ENCODE assay signal across 8 mouse cellular contexts in the genomic region with DNA sequence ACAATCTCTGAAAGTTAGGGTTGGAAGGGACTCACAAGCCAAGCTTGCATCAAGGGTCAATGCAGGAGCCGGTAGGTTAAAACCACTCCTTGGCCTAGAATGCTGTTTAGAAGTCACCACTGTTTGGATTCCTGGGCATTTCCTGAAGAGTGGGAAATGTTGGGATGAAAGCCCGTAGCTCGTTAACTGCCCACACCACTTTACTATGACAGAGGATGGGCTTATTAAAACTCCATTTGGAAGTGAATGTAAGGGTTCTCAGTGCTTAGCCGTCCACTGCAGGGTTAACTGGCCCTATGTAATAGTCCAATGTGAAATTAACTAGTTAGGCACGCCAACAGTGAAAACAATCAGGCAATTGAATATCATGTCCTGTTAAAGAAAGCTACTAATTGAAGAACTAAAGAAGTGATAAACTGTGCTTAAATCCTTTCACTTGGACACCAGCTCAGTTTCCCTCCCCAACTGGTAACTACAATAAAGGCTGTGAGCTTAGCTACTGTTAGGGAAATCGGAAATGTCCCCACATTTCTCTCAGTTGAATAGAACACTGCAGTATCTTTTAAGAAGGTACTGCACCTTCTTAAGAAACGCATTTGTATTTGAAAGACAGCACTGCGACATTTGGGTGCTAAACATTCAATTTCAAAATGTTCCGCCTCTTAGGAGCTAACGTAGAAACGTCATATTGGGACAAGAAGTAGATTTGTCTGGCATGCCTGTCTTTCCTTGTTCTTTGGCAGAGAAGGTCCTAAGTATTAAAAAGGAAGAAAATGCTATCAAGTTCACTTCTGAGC. TPM values are rescaled to one million over a fixed set of nuclear protein-coding genes. Genes with fewer than 3 reads are reported as not detected.
DNase-seq lines count a peak whose midpoint lies in the region; ATAC-seq lines count a peak whose summit lies in the region.

No protein-coding gene starts in this region.

- H3K36me3 ChIP-seq in lung, embryonic 16.5 days (ENCODE audit: control insufficient read depth, insufficient read depth, low read length), result no peaks in the 10 kb centered on the region
- H3K36me3 ChIP-seq in forebrain, embryonic 13.5 days (ENCODE audit: poor library complexity, severe bottlenecking), result no peaks in the 10 kb centered on the region
- no peaks in the 10 kb centered on the region for H3K36me3 ChIP-seq in limb, embryonic 11.5 days (ENCODE audit: control insufficient read depth, insufficient read depth, low read length)
- H3K36me3 ChIP-seq in neural tube, embryonic 15.5 days, result no peaks in the 10 kb centered on the region

- H3K4me1 ChIP-seq in lung, embryonic 16.5 days (replicated peaks; ENCODE audit: control insufficient read depth, insufficient read depth, low read length), result peaks cover 19% of the 10 kb centered on the region
- peaks cover 14% of the 10 kb centered on the region for H3K4me1 ChIP-seq in forebrain, embryonic 13.5 days
- no peaks in the 10 kb centered on the region for H3K4me1 ChIP-seq in limb, embryonic 11.5 days (ENCODE audit: control insufficient read depth, insufficient read depth, low read length)
- H3K4me1 ChIP-seq in neural tube, embryonic 15.5 days, result peaks cover 13% of the 10 kb centered on the region

- H3K9ac ChIP-seq in lung, embryonic 16.5 days (ENCODE audit: low read length), result peak overlapping the region; percentile 79
- H3K9ac ChIP-seq in forebrain, embryonic 13.5 days, result no peak overlapping the region
- no peak overlapping the region for H3K9ac ChIP-seq in limb, embryonic 11.5 days (ENCODE audit: low read length)
- H3K9ac ChIP-seq in neural tube, embryonic 15.5 days (replicated peaks), result 0 out of 2 replicates have a peak overlapping the region, but pooled peaks have one; percentile 40

- no peaks in the 10 kb centered on the region for H3K27me3 ChIP-seq in lung, embryonic 16.5 days (ENCODE audit: control insufficient read depth, insufficient read depth, low read depth, low read length)
- H3K27me3 ChIP-seq in forebrain, embryonic 13.5 days, result peaks cover 14% of the 10 kb centered on the region
- no peaks in the 10 kb centered on the region for H3K27me3 ChIP-seq in limb, embryonic 11.5 days (ENCODE audit: control insufficient read depth, insufficient read depth, low read length)
- peaks cover 25% of the 10 kb centered on the region for H3K27me3 ChIP-seq in neural tube, embryonic 15.5 days (replicated peaks)

- H3K27ac ChIP-seq in lung, embryonic 16.5 days (ENCODE audit: low read length), result peak overlapping the region; percentile 97
- no peak overlapping the region for H3K27ac ChIP-seq in forebrain, embryonic 13.5 days
- H3K27ac ChIP-seq in limb, embryonic 11.5 days (replicated peaks; ENCODE audit: low read depth, low read length), result no peak overlapping the region
- peak overlapping the region; percentile 69; the same call in 1 of the 2 replicates for H3K27ac ChIP-seq in neural tube, embryonic 15.5 days (replicated peaks)

- ATAC-seq in lung, embryonic 16.5 days (ENCODE audit: low read depth), result no peak
- no peak for ATAC-seq in forebrain, embryonic 13.5 days
- ATAC-seq in limb, embryonic 11.5 days (ENCODE audit: insufficient number of reproducible peaks, low FRiP score, low TSS enrichment, low read depth), result no peak
- ATAC-seq in neural tube, embryonic 15.5 days (ENCODE audit: low FRiP score), result no peak
- ATAC-seq in megakaryocyte-erythroid progenitor cell, adult 5-6 weeks (replicated peaks; ENCODE audit: low FRiP score, low TSS enrichment, poor library complexity, severe bottlenecking), result no peak

- peak overlapping the region; percentile 67 for H3K4me3 ChIP-seq in lung, embryonic 16.5 days (ENCODE audit: low read length)
- H3K4me3 ChIP-seq in forebrain, embryonic 13.5 days, result peak overlapping the region; percentile 45
- peak overlapping the region; percentile 45; the same call in 1 of the 2 replicates for H3K4me3 ChIP-seq in limb, embryonic 11.5 days (ENCODE audit: low read depth, low read length)
- H3K4me3 ChIP-seq in neural tube, embryonic 15.5 days (replicated peaks), result peak overlapping the region; percentile 53

- 29% methylated on average over 11 of the region's 11 CpGs for WGBS in lung, embryonic 16.5 days
- 17% methylated on average over 11 of the region's 11 CpGs for WGBS in forebrain, embryonic 13.5 days
- 23% methylated on average over 11 of the region's 11 CpGs for WGBS in limb, embryonic 11.5 days
- 23% methylated on average over 11 of the region's 11 CpGs for WGBS in neural tube, embryonic 15.5 days

- no peak for DNase-seq in lung, adult 18-20 months
- no peak for DNase-seq in limb, embryonic 11.5 days (ENCODE audit: low spot score)
- DNase-seq in adrenal gland, adult 8-10 months, result no peak
- DNase-seq in embryo, embryonic 11 days, result no peak

- peaks cover 3% of the 10 kb centered on the region; the same call in 1 of the 2 replicates for H3K9me3 ChIP-seq in lung, embryonic 16.5 days (ENCODE audit: control insufficient read depth, low read length)
- H3K9me3 ChIP-seq in forebrain, embryonic 13.5 days (replicated peaks), result no peaks in the 10 kb centered on the region
- no peaks in the 10 kb centered on the region for H3K9me3 ChIP-seq in limb, embryonic 11.5 days (ENCODE audit: control insufficient read depth, low read length)
- H3K9me3 ChIP-seq in neural tube, embryonic 15.5 days (replicated peaks), result no peaks in the 10 kb centered on the region

- peak overlapping the region; percentile 70 for H3K4me2 ChIP-seq in lung, embryonic 16.5 days (ENCODE audit: low read depth, low read length)
- peak overlapping the region; percentile 76 for H3K4me2 ChIP-seq in forebrain, embryonic 13.5 days
- H3K4me2 ChIP-seq in limb, embryonic 11.5 days (ENCODE audit: low read depth, severe bottlenecking), result peak overlapping the region; percentile 70; the same call in 1 of the 2 replicates
- peak overlapping the region; percentile 98 for H3K4me2 ChIP-seq in neural tube, embryonic 15.5 days

RNA-seq across cellular contexts. Expression of a gene that starts 1.1 kb away (rescaled TPM):
- polyA plus RNA-seq in lung, embryonic 16.5 days (2015; fragmentation: Nextera tagmentation; extraction: Ambion mirVana), result 6.5 and 7.6 TPM in 2 replicates
- 2.7 and 2.8 TPM in 2 replicates for polyA plus RNA-seq in forebrain, embryonic 13.5 days (2015; fragmentation: Nextera tagmentation; extraction: Ambion mirVana)
- polyA plus RNA-seq in limb, embryonic 11.5 days (2014; fragmentation: Nextera tagmentation; extraction: Ambion mirVana), result 2.2 and 4.2 TPM in 2 replicates
- 2.9 and 4.6 TPM in 2 replicates for polyA plus RNA-seq in neural tube, embryonic 15.5 days (2015; fragmentation: Nextera tagmentation; extraction: Ambion mirVana)
- total RNA-seq in adrenal gland, adult 8-10 months (2022), result 1 to 10 TPM; 4.4 to 10.0 (median 8.7) TPM
- 7.8 and 12.5 TPM in 2 replicates for total RNA-seq in megakaryocyte-erythroid progenitor cell, adult 5-6 weeks (2014; fragmentation: Nextera tagmentation)
- total RNA-seq in megakaryocyte-erythroid progenitor cell, adult 5-6 weeks (2017), result not detected in 2 replicates

RNA-seq across cellular contexts. Expression of a gene that starts 1.2 kb away (rescaled TPM):
- 36.9 and 37.4 TPM in 2 replicates for polyA plus RNA-seq in lung, embryonic 16.5 days (2015; fragmentation: Nextera tagmentation; extraction: Ambion mirVana)
- polyA plus RNA-seq in forebrain, embryonic 13.5 days (2015; fragmentation: Nextera tagmentation; extraction: Ambion mirVana), result 5.3 and 5.6 TPM in 2 replicates
- polyA plus RNA-seq in limb, embryonic 11.5 days (2014; fragmentation: Nextera tagmentation; extraction: Ambion mirVana), result 3.3 and 4.3 TPM in 2 replicates
- polyA plus RNA-seq in neural tube, embryonic 15.5 days (2015; fragmentation: Nextera tagmentation; extraction: Ambion mirVana), result 7.0 and 8.7 TPM in 2 replicates
- 10 to 100 TPM; 20.6 to 36.0 (median 29.8) TPM for total RNA-seq in adrenal gland, adult 8-10 months (2022)
- 0.12 TPM in 1 of 2 replicates, not detected in the other for total RNA-seq in megakaryocyte-erythroid progenitor cell, adult 5-6 weeks (2014; fragmentation: Nextera tagmentation)
- total RNA-seq in megakaryocyte-erythroid progenitor cell, adult 5-6 weeks (2017), result 0.23 TPM in 1 of 2 replicates, not detected in the other

RNA-seq across cellular contexts. Expression of a gene that starts 10.6 kb away (rescaled TPM):
- polyA plus RNA-seq in lung, embryonic 16.5 days (2015; fragmentation: Nextera tagmentation; extraction: Ambion mirVana), result 4.4 and 5.0 TPM in 2 replicates
- 4.3 and 4.5 TPM in 2 replicates for polyA plus RNA-seq in forebrain, embryonic 13.5 days (2015; fragmentation: Nextera tagmentation; extraction: Ambion mirVana)
- polyA plus RNA-seq in limb, embryonic 11.5 days (2014; fragmentation: Nextera tagmentation; extraction: Ambion mirVana), result 9.0 and 10.8 TPM in 2 replicates
- 6.7 TPM in 2 replicates for polyA plus RNA-seq in neural tube, embryonic 15.5 days (2015; fragmentation: Nextera tagmentation; extraction: Ambion mirVana)
- total RNA-seq in adrenal gland, adult 8-10 months (2022), result 10 to 100 TPM; 23.6 to 29.1 (median 27.1) TPM
- total RNA-seq in megakaryocyte-erythroid progenitor cell, adult 5-6 weeks (2014; fragmentation: Nextera tagmentation), result 10.6 and 23.9 TPM in 2 replicates
- total RNA-seq in megakaryocyte-erythroid progenitor cell, adult 5-6 weeks (2017), result 4.7 and 9.6 TPM in 2 replicates

Comparison
In these comparisons a context has a peak if more than half of its experiments do, and no peak if none do; other contexts are left out.
1. H3K27ac ChIP-seq: peak in lung, embryonic 16.5 days (single experiment) and neural tube, embryonic 15.5 days (single experiment); none in forebrain, embryonic 13.5 days (single experiment) and limb, embryonic 11.5 days (single experiment).
2. H3K9ac ChIP-seq: peak in lung, embryonic 16.5 days (single experiment) and neural tube, embryonic 15.5 days (single experiment); none in forebrain, embryonic 13.5 days (single experiment) and limb, embryonic 11.5 days (single experiment).
3. Peak in every context shown above with its lines, with median percentiles within 50 percentile points of each other: H3K4me2 ChIP-seq and H3K4me3 ChIP-seq.